Mouse (Mus musculus): ENCODE results near the gene Prmt3. TPM values are rescaled to one million over a fixed set of nuclear protein-coding genes. Genes with fewer than 3 reads are reported as not detected.

The Prmt3 gene
- polyA plus RNA-seq, 1 experiment from 2014 or later: 67.5 TPM

DNA sequence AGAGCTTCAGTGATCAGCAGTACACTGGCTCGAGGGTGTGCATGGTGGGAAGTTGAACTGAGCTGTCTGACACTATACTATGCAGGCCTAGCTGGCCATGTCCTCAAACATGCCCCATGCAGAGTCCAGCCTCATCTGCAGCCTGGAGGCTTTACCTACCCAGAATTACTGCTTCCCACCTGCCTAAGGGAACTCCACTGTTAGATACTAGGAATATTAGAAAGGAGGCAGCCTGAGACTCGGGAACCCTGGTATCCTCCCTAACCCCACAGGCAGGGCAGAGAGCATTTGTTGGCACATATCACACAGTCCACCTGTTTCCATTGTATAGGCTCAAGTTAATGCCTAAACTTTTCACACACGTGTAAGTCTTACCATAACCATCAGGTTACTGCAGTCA lies 561 bp upstream of the Prmt3 start:
- TF ChIP-seq CTCF (IDR thresholded peaks at IDR 0.05; ENCODE audit: low read depth): no peak
- Histone ChIP-seq H3K4me2 (no peak overlapping the region), H3K4me1 (ENCODE audit: insufficient read depth) (peaks cover 16% of the 10 kb centered on the region; the same call in 1 of the 2 replicates), H3K9ac (no peak overlapping the region), H3K4me3 (ENCODE audit: low read depth, low read length) (no peak overlapping the region), H3K27ac (ENCODE audit: low read depth) (no peak overlapping the region), H3K27me3 (ENCODE audit: insufficient read depth, low read length) (no peaks in the 10 kb centered on the region), H3K9me3 (ENCODE audit: low read depth, low read length) (no peaks in the 10 kb centered on the region), H3K36me3 (ENCODE audit: insufficient read depth) (peaks cover 14% of the 10 kb centered on the region; the same call in 1 of the 2 replicates)
- no peak for DNase-seq
- WGBS: 50% methylated on average over 3 of the region's 3 CpGs
- peak; percentile 30; the same call in 1 of the 2 replicates for ATAC-seq (ENCODE audit: insufficient read depth)

GRCm38 (mm10) chr7:49778904-49779615 lies 914 bp downstream of the Prmt3 start:
- no peak for TF ChIP-seq CTCF (IDR thresholded peaks at IDR 0.05; ENCODE audit: low read depth)
- Histone ChIP-seq H3K4me3 (ENCODE audit: low read depth, low read length) (peak overlapping the region; percentile 71), H3K4me1 (ENCODE audit: insufficient read depth) (peaks cover 16% of the 10 kb centered on the region; the same call in 1 of the 2 replicates), H3K27me3 (ENCODE audit: insufficient read depth, low read length) (no peaks in the 10 kb centered on the region), H3K9me3 (ENCODE audit: low read depth, low read length) (no peaks in the 10 kb centered on the region), H3K27ac (ENCODE audit: low read depth) (no peak overlapping the region), H3K4me2 (peak overlapping the region; percentile 79), H3K9ac (peak overlapping the region; percentile 84), H3K36me3 (ENCODE audit: insufficient read depth) (peaks cover 26% of the 10 kb centered on the region; the same call in 1 of the 2 replicates)
- DNase-seq: peak; percentile 28
- 61% methylated on average over 12 of the region's 12 CpGs for WGBS
- ATAC-seq (ENCODE audit: insufficient read depth): peak; percentile 14; the same call in 1 of the 2 replicates

DNA sequence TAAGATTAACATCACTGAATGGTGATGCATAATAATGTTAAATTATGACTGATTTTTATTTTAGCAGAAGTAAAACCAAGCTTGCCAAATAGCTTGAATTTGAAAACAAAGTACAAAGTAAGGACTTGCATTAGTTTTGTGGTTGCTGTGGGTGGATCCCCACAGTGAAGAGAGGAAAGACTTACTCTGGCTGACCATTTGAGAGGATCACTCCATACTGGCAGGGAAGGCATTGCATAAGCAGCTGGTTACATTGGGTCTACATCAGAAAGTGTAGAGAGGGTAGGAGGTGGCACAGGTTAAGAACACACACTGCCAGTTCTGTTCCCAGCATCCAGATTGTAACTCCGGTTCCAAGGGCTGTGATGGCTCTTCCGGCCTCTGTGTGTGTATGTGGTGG lies 4.9 kb downstream of the Prmt3 start:
- no peak for TF ChIP-seq CTCF (IDR thresholded peaks at IDR 0.05; ENCODE audit: low read depth)
- Histone ChIP-seq H3K27ac (ENCODE audit: low read depth) (no peak overlapping the region), H3K4me3 (ENCODE audit: low read depth, low read length) (no peak overlapping the region), H3K27me3 (ENCODE audit: insufficient read depth, low read length) (no peaks in the 10 kb centered on the region), H3K36me3 (ENCODE audit: insufficient read depth) (peaks cover 54% of the 10 kb centered on the region), H3K9me3 (ENCODE audit: low read depth, low read length) (no peaks in the 10 kb centered on the region), H3K4me2 (no peak overlapping the region), H3K9ac (no peak overlapping the region), H3K4me1 (ENCODE audit: insufficient read depth) (peaks cover 16% of the 10 kb centered on the region; the same call in 1 of the 2 replicates)
- DNase-seq (no peak), ATAC-seq (ENCODE audit: insufficient read depth) (no peak)
- WGBS: 86% methylated on average over 2 of the region's 2 CpGs

DNA sequence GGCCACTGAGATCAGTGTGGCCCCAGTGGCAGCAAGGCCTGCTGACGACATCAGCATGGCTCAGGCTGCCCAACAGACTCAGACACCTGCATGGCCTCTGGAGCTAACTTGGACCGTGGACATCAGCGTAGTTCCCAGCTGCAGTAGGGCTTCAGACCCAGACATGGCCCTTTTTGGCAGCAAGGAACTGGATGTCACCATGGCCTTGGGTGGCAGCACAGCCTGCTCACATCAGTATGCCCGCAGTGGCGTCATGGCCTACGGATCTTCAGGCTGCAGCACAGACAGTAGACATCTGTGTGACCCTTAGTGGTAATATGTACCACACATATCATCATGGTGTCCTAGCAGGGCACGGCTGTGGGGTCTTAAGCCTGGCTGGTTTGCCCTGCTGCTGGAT lies 7.0 kb downstream of the Prmt3 start:
- Histone ChIP-seq H3K9me3 (ENCODE audit: low read depth, low read length) (no peaks in the 10 kb centered on the region), H3K4me3 (ENCODE audit: low read depth, low read length) (no peak overlapping the region), H3K36me3 (ENCODE audit: insufficient read depth) (peaks cover 54% of the 10 kb centered on the region), H3K27ac (ENCODE audit: low read depth) (no peak overlapping the region), H3K4me2 (no peak overlapping the region), H3K27me3 (ENCODE audit: insufficient read depth, low read length) (no peaks in the 10 kb centered on the region), H3K4me1 (ENCODE audit: insufficient read depth) (0 out of 2 replicates have a peak, but pooled peaks cover 3% of the 10 kb centered on the region), H3K9ac (no peak overlapping the region)
- ATAC-seq (ENCODE audit: insufficient read depth) (no peak), DNase-seq (no peak)
- WGBS: 87% methylated on average over 7 of the region's 7 CpGs
- no peak for TF ChIP-seq CTCF (IDR thresholded peaks at IDR 0.05; ENCODE audit: low read depth)

DNA sequence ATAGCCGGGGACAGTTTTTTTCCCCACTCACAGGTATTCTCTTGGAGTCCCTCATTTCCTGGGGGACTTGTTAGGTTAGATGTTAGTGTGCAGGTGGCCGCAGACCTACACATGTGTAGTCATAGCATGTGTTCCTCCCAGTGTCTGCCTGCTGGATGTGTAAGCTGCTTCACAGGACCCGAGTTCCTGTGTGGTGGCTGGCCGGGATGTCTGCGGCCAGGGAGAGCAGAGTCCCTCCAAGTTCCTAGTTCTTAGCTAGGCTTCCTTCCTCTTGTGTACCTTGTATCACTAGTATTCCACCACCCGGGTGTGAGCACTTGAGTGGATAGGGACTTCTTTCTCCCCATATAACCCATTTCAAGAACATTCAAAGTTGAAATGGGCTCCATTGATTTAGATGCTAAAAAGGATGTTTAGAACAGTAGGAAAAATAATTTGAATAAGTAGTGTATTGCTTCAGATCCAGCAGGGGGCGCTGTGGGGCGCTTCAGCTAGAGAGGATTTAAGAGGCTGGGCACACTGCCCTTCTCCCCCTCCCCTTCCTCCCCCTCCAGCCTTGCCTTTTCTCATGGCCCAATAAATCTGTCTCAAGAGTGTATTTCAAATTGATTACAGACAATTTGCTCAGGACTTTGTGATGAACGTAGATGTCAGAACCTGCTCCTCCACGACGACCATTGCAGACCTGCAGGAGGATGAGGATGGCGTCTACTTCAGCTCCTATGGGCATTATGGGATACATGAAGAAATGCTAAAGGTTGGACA lies 8.7 kb downstream of the Prmt3 start:
- H3K27me3 ChIP-seq (ENCODE audit: insufficient read depth, low read length): no peaks in the 10 kb centered on the region
- DNase-seq (peak; percentile 80), ATAC-seq (ENCODE audit: insufficient read depth) (no peak)
- H3K4me3 ChIP-seq (ENCODE audit: low read depth, low read length): no peak overlapping the region
- H3K9ac ChIP-seq: no peak overlapping the region
- 71% methylated on average over 12 of the region's 12 CpGs for WGBS
- no peaks in the 10 kb centered on the region for H3K9me3 ChIP-seq (ENCODE audit: low read depth, low read length)
- H3K4me2 ChIP-seq: no peak overlapping the region
- peak; percentile 66 for TF ChIP-seq CTCF (IDR thresholded peaks at IDR 0.05; ENCODE audit: low read depth)
- H3K27ac ChIP-seq (ENCODE audit: low read depth): no peak overlapping the region
- no peaks in the 10 kb centered on the region for H3K4me1 ChIP-seq (ENCODE audit: insufficient read depth)
- peaks cover 62% of the 10 kb centered on the region for H3K36me3 ChIP-seq (ENCODE audit: insufficient read depth)

GRCm38 (mm10) chr7:49787383-49787645 lies 9.2 kb downstream of the Prmt3 start:
- no peaks in the 10 kb centered on the region for H3K27me3 ChIP-seq (ENCODE audit: insufficient read depth, low read length)
- no peak overlapping the region for H3K9ac ChIP-seq
- H3K36me3 ChIP-seq (ENCODE audit: insufficient read depth): peaks cover 60% of the 10 kb centered on the region
- WGBS: 99% methylated on average over 3 of the region's 3 CpGs
- ATAC-seq (ENCODE audit: insufficient read depth) (no peak), DNase-seq (no peak)
- no peak overlapping the region for H3K27ac ChIP-seq (ENCODE audit: low read depth)
- H3K4me3 ChIP-seq (ENCODE audit: low read depth, low read length): no peak overlapping the region
- TF ChIP-seq CTCF (IDR thresholded peaks at IDR 0.05; ENCODE audit: low read depth): no peak
- no peaks in the 10 kb centered on the region for H3K9me3 ChIP-seq (ENCODE audit: low read depth, low read length)
- H3K4me2 ChIP-seq: no peak overlapping the region
- H3K4me1 ChIP-seq (ENCODE audit: insufficient read depth): no peaks in the 10 kb centered on the region

DNA sequence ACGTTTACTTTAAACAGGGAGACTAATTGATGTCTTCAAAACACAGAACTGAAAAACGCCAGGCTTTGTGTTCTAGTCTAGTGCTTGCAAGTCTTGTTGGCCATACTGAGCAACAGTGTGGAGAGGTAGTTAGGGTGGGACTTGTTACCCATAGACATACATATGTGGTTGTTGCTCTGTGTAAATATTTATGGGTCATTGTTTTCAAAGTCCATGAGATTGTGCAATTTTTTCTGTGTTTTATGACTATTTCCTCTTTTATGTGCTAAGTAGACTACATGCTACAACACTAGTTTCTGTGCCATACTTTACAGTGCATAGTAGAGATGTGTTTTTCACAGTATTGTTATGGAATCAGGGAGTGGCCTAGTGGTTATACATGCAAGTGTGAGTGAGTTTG lies 16.2 kb downstream of the Prmt3 start:
- no peaks in the 10 kb centered on the region for H3K4me1 ChIP-seq (ENCODE audit: insufficient read depth)
- H3K4me3 ChIP-seq (ENCODE audit: low read depth, low read length): no peak overlapping the region
- H3K36me3 ChIP-seq (ENCODE audit: insufficient read depth): peaks cover 69% of the 10 kb centered on the region
- WGBS: 79% methylated on average over 2 of the region's 2 CpGs
- H3K9ac ChIP-seq: no peak overlapping the region
- no peak overlapping the region for H3K4me2 ChIP-seq
- no peak overlapping the region for H3K27ac ChIP-seq (ENCODE audit: low read depth)
- no peaks in the 10 kb centered on the region for H3K27me3 ChIP-seq (ENCODE audit: insufficient read depth, low read length)
- no peak for TF ChIP-seq CTCF (IDR thresholded peaks at IDR 0.05; ENCODE audit: low read depth)
- ATAC-seq (ENCODE audit: insufficient read depth) (no peak), DNase-seq (no peak)
- H3K9me3 ChIP-seq (ENCODE audit: low read depth, low read length): no peaks in the 10 kb centered on the region

Data from lung, embryonic 14.5 days (tissue).